Mouse (Mus musculus): ENCODE data around the gene Pak6.

DNA sequence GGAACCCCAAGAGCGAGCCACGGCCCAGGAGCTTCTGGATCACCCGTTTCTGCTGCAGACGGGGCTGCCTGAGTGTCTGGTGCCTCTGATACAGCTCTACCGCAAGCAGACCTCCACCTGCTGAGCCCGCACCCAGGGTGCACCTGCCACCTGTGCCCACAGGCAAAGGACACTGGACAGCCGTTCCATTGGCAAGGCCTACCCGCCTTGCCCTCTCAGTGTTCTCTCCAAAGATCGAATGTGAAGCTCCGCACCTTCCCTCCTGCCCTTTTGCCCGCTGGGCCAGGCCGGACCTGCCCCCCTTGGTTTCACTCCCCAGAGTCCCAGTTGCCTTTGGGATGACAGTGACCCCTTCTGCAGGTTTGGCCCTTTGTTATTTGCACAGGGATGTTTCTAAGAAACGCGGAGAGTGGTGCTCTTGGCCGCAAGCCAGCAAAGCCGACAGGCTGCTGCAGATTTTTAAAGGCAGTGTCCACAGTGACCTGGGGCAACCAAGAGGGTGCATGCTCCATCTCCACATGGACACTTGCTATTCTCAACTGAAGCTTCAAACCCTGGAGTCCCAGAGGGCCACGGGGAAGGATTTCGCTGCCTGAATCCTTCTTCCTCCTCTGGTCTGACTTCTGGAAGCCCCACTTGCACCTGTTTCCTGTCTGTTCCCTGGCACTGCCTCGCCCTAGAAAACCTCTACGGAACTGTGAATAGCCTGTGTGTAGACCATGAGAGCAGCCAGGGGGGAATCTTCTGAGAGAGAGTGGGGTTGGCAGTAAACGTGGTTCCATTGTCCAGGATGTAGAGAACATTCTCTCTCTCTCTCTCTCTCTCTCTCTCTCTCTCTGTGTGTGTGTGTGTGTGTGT is 33.6 kb downstream of the Pak6 start:
- TF ChIP-seq EP300 (IDR thresholded peaks at IDR 0.05) (no peak), CTCF (IDR thresholded peaks at IDR 0.05) (no peak)

Data from lung, postnatal 0 days (tissue).